Mouse (Mus musculus) central nervous system, embryonic 18 days (tissue): Measurements from ENCODE around the gene Prss44. TPM values are rescaled to one million over a fixed set of nuclear protein-coding genes. Genes with fewer than 3 reads are reported as not detected.

Experiments
- polyA plus RNA-seq: library from polyadenylated mRNA; depleted of rRNA; stranded (reverse); fragments of >200 nt; gene quantifications from 2 replicates; pipeline ENCODE4 v1.2.3, GENCODE M21; 2012; rRNA removed

Prss44 gene
- not detected in 2 replicates for polyA plus RNA-seq

DNA sequence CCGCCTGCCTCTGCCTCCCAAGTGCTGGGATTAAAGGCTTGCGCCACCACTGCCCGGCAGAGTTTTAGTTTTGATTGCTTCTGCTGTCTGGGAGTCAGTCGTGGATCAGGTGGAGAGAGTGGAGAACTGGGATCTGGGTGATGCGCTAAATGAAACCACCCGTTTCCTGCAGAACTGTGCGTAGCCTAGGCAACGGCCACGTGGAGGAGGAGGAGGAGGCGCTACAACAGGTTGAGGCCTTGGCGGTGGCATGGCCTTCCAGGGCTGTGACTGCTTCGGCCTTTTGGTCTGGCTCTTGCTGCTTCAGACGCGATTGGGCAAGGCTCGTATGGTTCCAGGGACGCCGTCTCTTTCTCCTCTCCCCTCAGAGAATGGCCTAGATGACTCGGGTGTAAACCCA lies at the start of gene Prss44:
Gene Prss44 (plus strand): TSS at position 206 of the 400 bp plus-strand sequence.

DNA sequence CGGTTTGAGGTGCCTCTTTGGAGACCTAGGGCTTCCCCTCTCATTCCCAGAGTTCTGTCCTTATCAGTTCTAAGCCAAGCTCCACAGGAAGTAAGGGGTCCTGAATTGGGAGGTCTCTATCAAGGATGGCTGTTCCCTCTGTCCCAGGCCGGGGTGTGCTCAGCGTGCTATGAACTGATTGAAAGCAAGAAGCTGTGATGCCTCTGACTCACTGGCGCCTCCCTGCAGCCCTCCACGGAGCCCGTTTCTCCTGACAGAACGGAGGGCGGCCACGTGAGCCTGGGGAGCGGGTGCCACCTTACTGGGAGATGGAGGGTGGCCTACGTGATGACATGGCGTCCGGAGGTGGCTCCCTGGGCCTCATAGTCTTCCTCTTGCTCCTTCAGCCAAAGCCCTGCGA lies 15.9 kb upstream of the Prss44 start, which contains the start of gene Prss42:
Gene Prss42 (plus strand): TSS at position 301 of the 400 bp plus-strand sequence.

DNA sequence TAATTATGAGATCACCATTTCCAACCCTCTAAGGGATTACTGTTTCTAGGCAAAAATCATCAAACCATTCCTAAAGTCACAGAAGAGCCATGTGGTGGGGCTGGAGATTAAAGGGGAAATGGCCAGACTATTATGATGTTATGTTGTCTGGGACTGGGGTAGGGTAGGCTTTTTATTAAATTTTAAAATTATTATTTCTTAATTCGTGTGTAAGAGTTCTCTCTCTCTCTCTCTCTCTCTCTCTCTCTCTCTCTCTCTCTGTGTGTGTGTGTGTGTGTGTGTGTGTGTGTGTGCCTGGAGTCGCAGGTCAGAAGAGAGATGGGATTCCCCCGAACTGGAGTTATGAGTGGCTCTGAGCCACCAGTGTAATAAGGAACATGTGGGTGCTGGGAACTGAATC lies 12.6 kb downstream of the Prss44 start, which contains the start of gene Prss43:
Gene Prss43 (plus strand): TSS at position 301 of the 400 bp plus-strand sequence.

DNA sequence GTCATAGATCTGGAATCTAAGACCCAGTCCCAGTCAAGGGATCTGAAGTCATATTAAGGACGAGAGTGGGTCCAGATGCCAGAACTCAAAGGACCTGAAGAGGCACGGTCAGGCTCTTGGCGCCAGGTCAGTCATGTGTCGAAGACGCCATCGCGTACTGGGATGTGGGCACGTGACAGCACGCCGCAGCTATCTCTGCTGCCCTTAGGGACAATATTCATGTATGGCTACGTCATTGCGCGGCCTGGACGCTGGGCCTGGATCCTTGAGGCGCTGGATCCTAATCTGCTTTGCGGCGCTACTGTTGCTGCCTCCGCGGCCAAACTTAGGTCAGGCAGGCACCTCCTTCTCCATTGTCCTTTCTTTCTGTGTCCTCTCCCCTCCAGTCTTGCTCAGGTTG lies 20.6 kb downstream of the Prss44 start, which contains the start of gene Prss45:
Gene Prss45 (plus strand): TSS at position 178 of the 400 bp plus-strand sequence.

DNA sequence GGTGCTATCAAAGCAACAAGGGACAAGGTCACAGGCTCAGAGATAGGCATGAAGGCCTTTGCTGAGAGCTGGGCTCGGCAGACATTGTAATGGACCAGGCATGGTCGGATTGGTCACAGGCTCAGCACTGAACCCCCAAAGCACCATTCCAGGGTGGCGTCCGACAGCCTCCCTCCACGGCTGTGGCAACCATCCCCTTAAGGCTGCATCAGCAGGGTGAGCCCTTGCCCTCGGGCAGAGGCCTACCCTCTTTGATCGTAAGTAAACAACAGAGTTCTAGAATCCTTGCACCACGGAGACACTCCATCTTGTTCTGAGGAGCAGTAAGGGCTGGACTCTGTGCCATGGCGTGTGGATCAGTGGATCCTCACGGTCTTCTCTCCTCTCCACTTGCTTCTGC lies 30.4 kb downstream of the Prss44 start, which contains the start of gene Prss46:
Gene Prss46 (plus strand): TSS at position 301 of the 400 bp plus-strand sequence.

DNA sequence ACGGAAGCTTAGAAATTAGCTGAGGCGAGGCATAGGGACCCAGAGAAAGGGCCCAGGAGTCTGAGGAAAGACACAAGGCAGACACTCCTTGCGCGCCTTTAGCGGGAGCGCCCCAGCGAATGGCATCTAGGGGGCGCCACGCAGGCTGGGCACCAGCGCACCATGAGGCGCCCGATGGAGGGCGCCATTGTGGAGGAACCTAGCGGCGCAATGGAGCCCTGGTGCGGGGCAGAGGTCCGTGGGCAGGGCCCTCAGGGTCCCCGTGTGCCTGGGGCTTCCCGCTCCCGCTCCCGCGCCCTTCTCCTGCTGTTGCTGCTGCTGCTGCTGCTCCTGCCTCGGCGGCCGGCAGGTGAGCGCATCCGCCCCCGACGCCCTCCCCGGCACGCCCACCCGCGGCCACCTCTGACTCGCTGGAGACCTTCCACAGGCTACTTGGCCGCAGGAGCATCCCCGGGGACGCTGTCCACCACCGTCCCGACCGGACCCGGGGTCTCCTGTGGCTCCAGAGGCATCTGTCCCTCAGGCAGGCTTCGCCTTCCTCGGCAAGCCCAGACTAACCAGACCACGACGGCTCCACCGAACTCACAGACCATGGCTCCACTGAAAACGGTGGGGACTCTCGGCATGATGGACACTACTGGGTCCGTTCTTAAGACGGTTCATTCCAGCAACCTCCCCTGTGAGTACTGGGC lies 44.1 kb downstream of the Prss44 start, which contains the start of gene Prss50:
Gene Prss50 (plus strand): TSS at position 187 of the 692 bp plus-strand sequence.

Other genes starting within 250 kb of the Prss44 start
- 24.7 and 27.6 TPM in 2 replicates for gene Nradd, start 189.5 kb upstream of the Prss44 start, polyA plus RNA-seq
- 16.4 and 16.6 TPM in 2 replicates for gene Nbeal2, start 159.8 kb upstream of the Prss44 start, polyA plus RNA-seq
- 82.1 and 85.3 TPM in 2 replicates for gene Ccdc12, start 157.5 kb upstream of the Prss44 start, polyA plus RNA-seq
- 0.73 and 8.6 TPM in 2 replicates for gene Myl3, start 72.1 kb upstream of the Prss44 start, polyA plus RNA-seq
- gene Pth1r, start 66.8 kb upstream of the Prss44 start, polyA plus RNA-seq, result 15.0 and 20.5 TPM in 2 replicates
- not detected in 2 replicates for gene Prss42, start 15.8 kb upstream of the Prss44 start, polyA plus RNA-seq
- gene Prss43, start 12.7 kb downstream of the Prss44 start, polyA plus RNA-seq, result 0.03 TPM in 1 of 2 replicates, not detected in the other
- gene Prss45, start 20.6 kb downstream of the Prss44 start, polyA plus RNA-seq, result 0.14 TPM in 1 of 2 replicates, not detected in the other
- 0.07 TPM in 1 of 2 replicates, not detected in the other for gene Prss46, start 30.5 kb downstream of the Prss44 start, polyA plus RNA-seq
- gene Prss50, start 44.0 kb downstream of the Prss44 start, polyA plus RNA-seq, result 0.18 and 0.27 TPM in 2 replicates
- 4.0 and 5.5 TPM in 2 replicates for gene Als2cl, start 65.9 kb downstream of the Prss44 start, polyA plus RNA-seq
- gene Tmie, start 66.1 kb downstream of the Prss44 start, polyA plus RNA-seq, result 3.4 and 4.6 TPM in 2 replicates
- not detected in 2 replicates for gene Fam240a, start 102.9 kb downstream of the Prss44 start, polyA plus RNA-seq
- 0.06 and 0.17 TPM in 2 replicates for gene Tdgf1, start 132.2 kb downstream of the Prss44 start, polyA plus RNA-seq
- gene Lrrc2, start 137.6 kb downstream of the Prss44 start, polyA plus RNA-seq, result 0.26 and 0.39 TPM in 2 replicates
- 0.20 TPM in 1 of 2 replicates, not detected in the other for gene Rtp3, start 176.6 kb downstream of the Prss44 start, polyA plus RNA-seq
- 0.26 and 0.92 TPM in 2 replicates for gene Ltf, start 205.3 kb downstream of the Prss44 start, polyA plus RNA-seq
- gene Ccrl2, start 243.5 kb downstream of the Prss44 start, polyA plus RNA-seq, result 0.84 and 1.0 TPM in 2 replicates